Mouse (Mus musculus) MEL (cell line): Measurements from ENCODE around the gene Ston1. TPM values are rescaled to one million over a fixed set of nuclear protein-coding genes. Genes with fewer than 3 reads are reported as not detected.

Source experiments
- DNase-seq: peaks from one replicate; pipeline ENCODE4 v3.0.0; 2011; ENCODE audit warnings: low read depth, low spot score
- H3K27ac ChIP-seq: 2 replicates; pipeline ENCODE4 v1.5.1; 2012; ENCODE audit warnings: low read depth, mild to moderate bottlenecking, control low read depth, low read length, moderate library complexity; ENCODE audit not compliant: control insufficient read depth
- H3K27me3 ChIP-seq, 2 experiments: fragments of 150-350 bp in 1 of 2; sonication (generic) in 1 of 2; 2 replicates each; pipeline ENCODE4 v1.6.1; 2012; ENCODE audit warnings: low read length in 2 of 2, mild to moderate bottlenecking in 2 of 2, improper control_type of control experiment in 1 of 2, moderate library complexity in 1 of 2; ENCODE audit not compliant: insufficient read depth in 2 of 2, control insufficient read depth in 1 of 2
- H3K36me3 ChIP-seq, 2 experiments: 2 replicates each; pipeline ENCODE4 v1.6.1; 2012 to 2014; ENCODE audit warnings: low read length in 2 of 2, improper control_type of control experiment in 1 of 2, inconsistent platforms in 1 of 2, mild to moderate bottlenecking in 1 of 2; ENCODE audit not compliant: insufficient read depth in 2 of 2, control insufficient read depth in 1 of 2
- H3K4me1 ChIP-seq, 2 experiments: fragments of 150-350 bp in 1 of 2; sonication (generic) in 1 of 2; 2 replicates each; pipeline ENCODE4 v1.6.1; 2012; ENCODE audit warnings: low read length in 2 of 2, improper control_type of control experiment in 1 of 2, mild to moderate bottlenecking in 1 of 2; ENCODE audit not compliant: insufficient read depth in 2 of 2, control insufficient read depth in 1 of 2
- H3K4me3 ChIP-seq, 2 experiments: fragments of 150-350 bp in 1 of 2; sonication (generic) in 1 of 2; 2 replicates each; pipeline ENCODE4 v1.5.1; 2012; ENCODE audit warnings: low read depth in 2 of 2, low read length in 2 of 2, mild to moderate bottlenecking in 2 of 2, moderate library complexity in 2 of 2, control low read depth in 1 of 2, improper control_type of control experiment in 1 of 2; ENCODE audit not compliant: control insufficient read depth in 1 of 2, insufficient read depth in 1 of 2
- H3K79me2 ChIP-seq: 2 replicates; pipeline ENCODE4 v1.6.1; 2012; ENCODE audit warnings: mild to moderate bottlenecking, low read length, moderate library complexity; ENCODE audit not compliant: control insufficient read depth, poor library complexity, insufficient read depth
- H3K9ac ChIP-seq: 2 replicates; pipeline ENCODE4 v1.6.1; 2012; ENCODE audit warnings: low read depth, mild to moderate bottlenecking, control low read depth, low read length, moderate library complexity; ENCODE audit not compliant: control insufficient read depth, poor library complexity, severe bottlenecking
- H3K9me3 ChIP-seq: fragments of 150-350 bp; sonication (generic); replicated peaks from 2 replicates; pipeline ENCODE4 v1.6.1; 2012; ENCODE audit warnings: mild to moderate bottlenecking, low read length, improper control_type of control experiment, moderate library complexity; ENCODE audit not compliant: insufficient read depth
- CHD1 ChIP-seq: IDR thresholded peaks from 2 replicates; pipeline ENCODE4 v1.6.1; 2012; ENCODE audit warnings: low read depth, mild to moderate bottlenecking, inconsistent platforms, low read length, improper control_type of control experiment
- CTCF ChIP-seq, 3 experiments: IDR thresholded peaks in 2 of 3; conservative IDR thresholded peaks in 1 of 3; 2 replicates each; pipeline ENCODE4 v1.5.1; 2011 to 2012; ENCODE audit warnings: low read length in 3 of 3, low read depth in 2 of 3, mild to moderate bottlenecking in 2 of 3, improper control_type of control experiment in 1 of 3, inconsistent platforms in 1 of 3, mixed read lengths in 1 of 3, moderate library complexity in 1 of 3; ENCODE audit not compliant: control insufficient read depth in 1 of 3, insufficient read depth in 1 of 3, poor library complexity in 1 of 3, severe bottlenecking in 1 of 3
- E2F4 ChIP-seq: IDR thresholded peaks from 2 replicates; pipeline ENCODE4 v1.6.1; 2011; ENCODE audit warnings: low read depth, low read length, improper control_type of control experiment, borderline replicate concordance
- EP300 ChIP-seq, 2 experiments: IDR thresholded peaks; 2 replicates each; pipeline ENCODE4 v1.6.1; 2011; ENCODE audit warnings: improper control_type of control experiment in 2 of 2, low read length in 2 of 2, low read depth in 1 of 2, mild to moderate bottlenecking in 1 of 2
- GABPA ChIP-seq: IDR thresholded peaks from 2 replicates; pipeline ENCODE4 v1.6.1; 2012; ENCODE audit warnings: low read depth, mild to moderate bottlenecking, inconsistent platforms, low read length, improper control_type of control experiment, moderate library complexity
- HCFC1 ChIP-seq: IDR thresholded peaks from 2 replicates; pipeline ENCODE4 v1.6.1; 2012; ENCODE audit warnings: low read depth, mild to moderate bottlenecking, inconsistent platforms, low read length, improper control_type of control experiment, moderate library complexity
- JUND ChIP-seq: IDR thresholded peaks from 2 replicates; pipeline ENCODE4 v1.6.1; 2011; ENCODE audit warnings: low read depth, mild to moderate bottlenecking, improper control_type of control experiment, low read length
- MAZ ChIP-seq: IDR thresholded peaks from 2 replicates; pipeline ENCODE4 v1.6.1; 2012; ENCODE audit warnings: low read depth, mild to moderate bottlenecking, inconsistent platforms, low read length, improper control_type of control experiment
- MEF2A ChIP-seq: IDR thresholded peaks from 2 replicates; pipeline ENCODE4 v1.6.1; 2014; ENCODE audit warnings: low read depth, mild to moderate bottlenecking, inconsistent platforms, low read length, improper control_type of control experiment; ENCODE audit not compliant: poor library complexity, insufficient replicate concordance, severe bottlenecking; ENCODE audit errors: extremely low read depth
- MXI1 ChIP-seq: IDR thresholded peaks from 2 replicates; pipeline ENCODE4 v1.6.1; 2011; ENCODE audit warnings: mild to moderate bottlenecking, low read depth, low read length, improper control_type of control experiment
- NELFE ChIP-seq: IDR thresholded peaks from 2 replicates; pipeline ENCODE4 v1.6.1; 2011; ENCODE audit warnings: low read depth, low read length, improper control_type of control experiment
- NRF1 ChIP-seq: IDR thresholded peaks from 2 replicates; pipeline ENCODE4 v1.6.1; 2014; ENCODE audit warnings: low read depth, mild to moderate bottlenecking, inconsistent platforms, low read length, improper control_type of control experiment, moderate library complexity; ENCODE audit not compliant: poor library complexity, insufficient read depth, severe bottlenecking
- POLR2AphosphoS5 ChIP-seq: IDR thresholded peaks from 2 replicates; pipeline ENCODE4 v1.6.1; 2012; ENCODE audit warnings: low read depth, borderline replicate concordance, mild to moderate bottlenecking, inconsistent platforms, low read length, moderate library complexity, mixed read lengths
- RCOR1 ChIP-seq: IDR thresholded peaks from 2 replicates; pipeline ENCODE4 v1.6.1; 2012; ENCODE audit warnings: low read depth, mild to moderate bottlenecking, inconsistent platforms, low read length, improper control_type of control experiment
- TAL1 ChIP-seq: IDR thresholded peaks from 2 replicates; pipeline ENCODE4 v1.6.1; 2012; ENCODE audit warnings: mild to moderate bottlenecking, inconsistent platforms, low read length, moderate library complexity, mixed read lengths
- TCF12 ChIP-seq: IDR thresholded peaks from 2 replicates; pipeline ENCODE4 v1.6.1; 2014; ENCODE audit warnings: low read depth, mild to moderate bottlenecking, inconsistent platforms, low read length, improper control_type of control experiment, moderate library complexity
- UBTF ChIP-seq: IDR thresholded peaks from 2 replicates; pipeline ENCODE4 v1.6.1; 2012; ENCODE audit warnings: low read depth, mild to moderate bottlenecking, inconsistent platforms, low read length, improper control_type of control experiment, moderate library complexity, borderline replicate concordance; ENCODE audit not compliant: insufficient read depth
- USF2 ChIP-seq, 2 experiments: IDR thresholded peaks; 2 replicates each; pipeline ENCODE4 v1.6.1; 2011 to 2012; ENCODE audit warnings: improper control_type of control experiment in 2 of 2, low read length in 2 of 2, borderline replicate concordance in 1 of 2, inconsistent platforms in 1 of 2, low read depth in 1 of 2, mild to moderate bottlenecking in 1 of 2; ENCODE audit not compliant: insufficient read depth in 1 of 2
- ZKSCAN1 ChIP-seq: IDR thresholded peaks from 2 replicates; pipeline ENCODE4 v1.6.1; 2012; ENCODE audit warnings: low read depth, mild to moderate bottlenecking, inconsistent platforms, low read length, improper control_type of control experiment, moderate library complexity
- polyA plus RNA-seq, 2 experiments: library from polyadenylated mRNA; stranded (reverse) in 1 of 2; unstranded in 1 of 2; fragments of >175 nt in 1 of 2; fragments of >200 nt in 1 of 2; gene quantifications; 2 replicates each; pipeline versions ENCODE4 v1.2.1 to v1.2.4; 2012; ENCODE audit warnings: low replicate concordance in 2 of 2, low read depth in 1 of 2; ENCODE audit not compliant: insufficient read length in 2 of 2, insufficient read depth in 1 of 2, missing spikeins in 1 of 2
- total RNA-seq: library from RNA; depleted of rRNA; stranded (reverse); fragments of 300-350 nt; gene quantifications from 2 replicates; pipeline ENCODE4 v1.2.3, GENCODE M21; 2012

Ston1 gene
- total and polyA plus RNA-seq, 3 experiments, result 0.39 to 4.9 TPM; not detected in 1

GRCm38 (mm10) chr17:88670800-88671199 is 73.3 kb downstream of the Ston1 start:
- H3K4me3 ChIP-seq, result peak overlapping the region; percentile 29 to 33; a peak in 3 of 4 replicates
- peaks cover 0 to 2% of the 10 kb centered on the region in 2 experiments; a peak in 1 of 4 replicates for H3K4me1 ChIP-seq
- H3K27ac ChIP-seq, result no peak overlapping the region
- no peak overlapping the region for H3K9ac ChIP-seq
- H3K9me3 ChIP-seq, result no peaks in the 10 kb centered on the region
- no peaks in the 10 kb centered on the region for H3K36me3 ChIP-seq
- no peaks in the 10 kb centered on the region for H3K79me2 ChIP-seq
- no peak for TF ChIP-seq RCOR1
- TF ChIP-seq TCF12, result no peak
- no peak for TF ChIP-seq MXI1
- no peak for TF ChIP-seq CTCF (IDR thresholded peaks at IDR 0.05 in 2 of 3, conservative IDR thresholded peaks at IDR 0.05 in 1 of 3; ENCODE audit: control insufficient read depth in 1 of 3, insufficient read depth in 1 of 3, low read depth in 2 of 3, low read length in 3 of 3, poor library complexity in 1 of 3, severe bottlenecking in 1 of 3)
- TF ChIP-seq UBTF, result no peak
- TF ChIP-seq NRF1, result no peak
- TF ChIP-seq GABPA, result no peak
- TF ChIP-seq E2F4, result no peak
- TF ChIP-seq POLR2AphosphoS5, result no peak
- TF ChIP-seq MEF2A, result no peak
- TF ChIP-seq JUND, result no peak
- no peak for TF ChIP-seq CHD1
- TF ChIP-seq TAL1, result no peak
- no peak for TF ChIP-seq MAZ
- no peaks in the 10 kb centered on the region for H3K27me3 ChIP-seq
- DNase-seq, result no peak

- Histone ChIP-seq H3K27me3 (no peaks in the 10 kb centered on the region), H3K9ac (no peak overlapping the region), H3K4me1 (peaks cover 0 to 2% of the 10 kb centered on the region in 2 experiments; a peak in 1 of 4 replicates), H3K36me3 (no peaks in the 10 kb centered on the region), H3K79me2 (no peaks in the 10 kb centered on the region), H3K9me3 (no peaks in the 10 kb centered on the region), H3K4me3 (no peak overlapping the region), H3K27ac (no peak overlapping the region)
- DNase-seq, result no peak
- TF ChIP-seq ZKSCAN1, result no peak
- TF ChIP-seq EP300 (IDR thresholded peaks at IDR 0.05; ENCODE audit: low read depth in 1 of 2, low read length in 2 of 2), result no peak
- no peak for TF ChIP-seq NRF1
- TF ChIP-seq NELFE, result no peak
- no peak for TF ChIP-seq JUND
- TF ChIP-seq TAL1, result no peak
- no peak for TF ChIP-seq HCFC1
- TF ChIP-seq USF2 (IDR thresholded peaks at IDR 0.05; ENCODE audit: borderline replicate concordance in 1 of 2, insufficient read depth in 1 of 2, low read depth in 1 of 2, low read length in 2 of 2), result no peak
- no peak for TF ChIP-seq RCOR1
These were observed 78.1 kb downstream of the Ston1 start for GRCm38 (mm10) chr17:88675310-88676309.
